Mouse (Mus musculus): Measurements from ENCODE around the gene Atp1b1.

The Atp1b1 gene

GRCm38 (mm10) chr1:164461726-164462125, 3.6 kb upstream of the Atp1b1 start:
- peak; percentile 89 for DNase-seq

- DNase-seq = peak; percentile 29 to 34
Observed at GRCm38 (mm10) chr1:164460921-164461697, 3.0 kb upstream of the Atp1b1 start.

GRCm38 (mm10) chr1:164459127-164459905, 1.2 kb upstream of the Atp1b1 start:
- peak; percentile 12 to 29 for DNase-seq

GRCm38 (mm10) chr1:164458621-164459051, 481 bp upstream of the Atp1b1 start:
- peak in 1 of 2 experiments; percentile 78 for DNase-seq

- peak in 1 of 2 experiments; percentile 92 for DNase-seq
Observed at GRCm38 (mm10) chr1:164457531-164458244, 467 bp downstream of the Atp1b1 start.

GRCm38 (mm10) chr1:164456731-164457130, 1.4 kb downstream of the Atp1b1 start:
- DNase-seq = peak; percentile 57 to 73

- peak; percentile 72 to 76 for DNase-seq
Observed at GRCm38 (mm10) chr1:164456065-164456464, 2.1 kb downstream of the Atp1b1 start.

GRCm38 (mm10) chr1:164455614-164456013, 2.5 kb downstream of the Atp1b1 start:
- peak; percentile 67 to 77 for DNase-seq

- peak; percentile 71 to 78 for DNase-seq
Observed at GRCm38 (mm10) chr1:164454747-164455400, 3.3 kb downstream of the Atp1b1 start.

- no peak for DNase-seq
Observed at GRCm38 (mm10) chr1:164453739-164454138, 4.4 kb downstream of the Atp1b1 start.

- DNase-seq = peak in 1 of 2 experiments; percentile 29
Observed at GRCm38 (mm10) chr1:164453146-164453545, 5.0 kb downstream of the Atp1b1 start.

GRCm38 (mm10) chr1:164452580-164452979, 5.6 kb downstream of the Atp1b1 start:
- DNase-seq = no peak

GRCm38 (mm10) chr1:164451346-164451745, 6.8 kb downstream of the Atp1b1 start:
- no peak for DNase-seq

GRCm38 (mm10) chr1:164450644-164451043, 7.5 kb downstream of the Atp1b1 start:
- DNase-seq = no peak

- no peak for DNase-seq
Observed at GRCm38 (mm10) chr1:164450231-164450630, 7.9 kb downstream of the Atp1b1 start.

GRCm38 (mm10) chr1:164449626-164450025, 8.5 kb downstream of the Atp1b1 start:
- DNase-seq = peak in 1 of 2 experiments; percentile 20

GRCm38 (mm10) chr1:164447521-164447920, 10.6 kb downstream of the Atp1b1 start:
- no peak for DNase-seq

- no peak for DNase-seq
Observed at GRCm38 (mm10) chr1:164446535-164446934, 11.6 kb downstream of the Atp1b1 start.

- no peak for DNase-seq
Observed at GRCm38 (mm10) chr1:164445620-164446162, 12.5 kb downstream of the Atp1b1 start.

- no peak for DNase-seq
Observed at GRCm38 (mm10) chr1:164441408-164441974, 16.7 kb downstream of the Atp1b1 start.

GRCm38 (mm10) chr1:164440708-164441407, 17.3 kb downstream of the Atp1b1 start:
- DNase-seq = no peak
